Mouse (Mus musculus): ENCODE data around the gene Prkce. TPM values are rescaled to one million over a fixed set of nuclear protein-coding genes. Genes with fewer than 3 reads are reported as not detected.

The Prkce gene
- polyA plus RNA-seq, 1 experiment: 9.6 TPM

- H3K4me3 ChIP-seq (ENCODE audit: insufficient read depth, low read length): no peak overlapping the region
- H3K27ac ChIP-seq (ENCODE audit: insufficient read depth, low read length): no peak overlapping the region
- TF ChIP-seq CTCF (IDR thresholded peaks at IDR 0.05; ENCODE audit: borderline replicate concordance, insufficient read depth, low read length) (no peak), POLR2A (IDR thresholded peaks at IDR 0.05; ENCODE audit: low read depth, low read length) (no peak)
- H3K4me1 ChIP-seq (ENCODE audit: control insufficient read depth, insufficient read depth, low read length): no peaks in the 10 kb centered on the region
These were observed 46.7 kb downstream of the Prkce start for GRCm38 (mm10) chr17:86214285-86214684.

GRCm38 (mm10) chr17:86214741-86215140 lies 47.2 kb downstream of the Prkce start:
- TF ChIP-seq POLR2A (IDR thresholded peaks at IDR 0.05; ENCODE audit: low read depth, low read length): no peak
- TF ChIP-seq CTCF (IDR thresholded peaks at IDR 0.05; ENCODE audit: borderline replicate concordance, insufficient read depth, low read length): no peak
- Histone ChIP-seq H3K4me1 (ENCODE audit: control insufficient read depth, insufficient read depth, low read length) (no peaks in the 10 kb centered on the region), H3K4me3 (ENCODE audit: insufficient read depth, low read length) (no peak overlapping the region), H3K27ac (ENCODE audit: insufficient read depth, low read length) (no peak overlapping the region)

- H3K4me1 ChIP-seq (ENCODE audit: control insufficient read depth, insufficient read depth, low read length): no peaks in the 10 kb centered on the region
These were observed 48.2 kb downstream of the Prkce start for GRCm38 (mm10) chr17:86215771-86216170.

GRCm38 (mm10) chr17:86217468-86217867 lies 49.9 kb downstream of the Prkce start:
- no peak overlapping the region for H3K4me3 ChIP-seq (ENCODE audit: insufficient read depth, low read length)
- TF ChIP-seq POLR2A (IDR thresholded peaks at IDR 0.05; ENCODE audit: low read depth, low read length): no peak
- TF ChIP-seq CTCF (IDR thresholded peaks at IDR 0.05; ENCODE audit: borderline replicate concordance, insufficient read depth, low read length): no peak
- H3K4me1 ChIP-seq (ENCODE audit: control insufficient read depth, insufficient read depth, low read length): no peaks in the 10 kb centered on the region
- no peak overlapping the region for H3K27ac ChIP-seq (ENCODE audit: insufficient read depth, low read length)

More at GRCm38 (mm10) chr17:86215771-86216170, 48.2 kb downstream of the Prkce start:
- Histone ChIP-seq H3K27ac (ENCODE audit: insufficient read depth, low read length) (no peak overlapping the region), H3K4me3 (ENCODE audit: insufficient read depth, low read length) (no peak overlapping the region)
- TF ChIP-seq CTCF (IDR thresholded peaks at IDR 0.05; ENCODE audit: borderline replicate concordance, insufficient read depth, low read length): no peak
- no peak for TF ChIP-seq POLR2A (IDR thresholded peaks at IDR 0.05; ENCODE audit: low read depth, low read length)

GRCm38 (mm10) chr17:86218553-86218952 lies 51.0 kb downstream of the Prkce start:
- no peak overlapping the region for H3K27ac ChIP-seq (ENCODE audit: insufficient read depth, low read length)
- no peaks in the 10 kb centered on the region for H3K4me1 ChIP-seq (ENCODE audit: control insufficient read depth, insufficient read depth, low read length)
- H3K4me3 ChIP-seq (ENCODE audit: insufficient read depth, low read length): no peak overlapping the region
- no peak for TF ChIP-seq POLR2A (IDR thresholded peaks at IDR 0.05; ENCODE audit: low read depth, low read length)

- H3K27ac ChIP-seq (ENCODE audit: insufficient read depth, low read length): no peak overlapping the region
- no peak for TF ChIP-seq CTCF (IDR thresholded peaks at IDR 0.05; ENCODE audit: borderline replicate concordance, insufficient read depth, low read length)
- no peak for TF ChIP-seq POLR2A (IDR thresholded peaks at IDR 0.05; ENCODE audit: low read depth, low read length)
- H3K4me1 ChIP-seq (ENCODE audit: control insufficient read depth, insufficient read depth, low read length): no peaks in the 10 kb centered on the region
- no peak overlapping the region for H3K4me3 ChIP-seq (ENCODE audit: insufficient read depth, low read length)
These were observed 58.1 kb downstream of the Prkce start for GRCm38 (mm10) chr17:86225488-86226186.

- Histone ChIP-seq H3K27ac (ENCODE audit: insufficient read depth, low read length) (no peak overlapping the region), H3K4me3 (ENCODE audit: insufficient read depth, low read length) (no peak overlapping the region), H3K4me1 (ENCODE audit: control insufficient read depth, insufficient read depth, low read length) (no peaks in the 10 kb centered on the region)
- TF ChIP-seq POLR2A (IDR thresholded peaks at IDR 0.05; ENCODE audit: low read depth, low read length) (no peak), CTCF (IDR thresholded peaks at IDR 0.05; ENCODE audit: borderline replicate concordance, insufficient read depth, low read length) (no peak)
These were observed 58.6 kb downstream of the Prkce start for GRCm38 (mm10) chr17:86226198-86226597.

- no peak overlapping the region for H3K27ac ChIP-seq (ENCODE audit: insufficient read depth, low read length)
- no peak for TF ChIP-seq CTCF (IDR thresholded peaks at IDR 0.05; ENCODE audit: borderline replicate concordance, insufficient read depth, low read length)
- TF ChIP-seq POLR2A (IDR thresholded peaks at IDR 0.05; ENCODE audit: low read depth, low read length): no peak
- H3K4me1 ChIP-seq (ENCODE audit: control insufficient read depth, insufficient read depth, low read length): no peaks in the 10 kb centered on the region
- no peak overlapping the region for H3K4me3 ChIP-seq (ENCODE audit: insufficient read depth, low read length)
These were observed 59.0 kb downstream of the Prkce start for GRCm38 (mm10) chr17:86226635-86227034.

- Histone ChIP-seq H3K4me1 (ENCODE audit: control insufficient read depth, insufficient read depth, low read length) (no peaks in the 10 kb centered on the region), H3K27ac (ENCODE audit: insufficient read depth, low read length) (no peak overlapping the region), H3K4me3 (ENCODE audit: insufficient read depth, low read length) (no peak overlapping the region)
- TF ChIP-seq POLR2A (IDR thresholded peaks at IDR 0.05; ENCODE audit: low read depth, low read length) (no peak), CTCF (IDR thresholded peaks at IDR 0.05; ENCODE audit: borderline replicate concordance, insufficient read depth, low read length) (no peak)
These were observed 59.8 kb downstream of the Prkce start for GRCm38 (mm10) chr17:86227389-86227788.

- no peak overlapping the region for H3K4me3 ChIP-seq (ENCODE audit: insufficient read depth, low read length)
- no peak overlapping the region for H3K27ac ChIP-seq (ENCODE audit: insufficient read depth, low read length)
- H3K4me1 ChIP-seq (ENCODE audit: control insufficient read depth, insufficient read depth, low read length): no peaks in the 10 kb centered on the region
- TF ChIP-seq POLR2A (IDR thresholded peaks at IDR 0.05; ENCODE audit: low read depth, low read length): no peak
- TF ChIP-seq CTCF (IDR thresholded peaks at IDR 0.05; ENCODE audit: borderline replicate concordance, insufficient read depth, low read length): no peak
These were observed 61.3 kb downstream of the Prkce start for GRCm38 (mm10) chr17:86228850-86229249.
